Mouse (Mus musculus): ENCODE measurements at regions not wholly inside any gene's neighbourhood (a gene's known extent, or its start where the extent isn't known, plus 50 kb on each side); places are given as distances from the start of the nearest gene placed in this dataset.
"Not testable (repeated sequence)": the region's sequence is repeated elsewhere in the genome, so short reads cannot be mapped to it uniquely, and the experiment has no call there.

DNA sequence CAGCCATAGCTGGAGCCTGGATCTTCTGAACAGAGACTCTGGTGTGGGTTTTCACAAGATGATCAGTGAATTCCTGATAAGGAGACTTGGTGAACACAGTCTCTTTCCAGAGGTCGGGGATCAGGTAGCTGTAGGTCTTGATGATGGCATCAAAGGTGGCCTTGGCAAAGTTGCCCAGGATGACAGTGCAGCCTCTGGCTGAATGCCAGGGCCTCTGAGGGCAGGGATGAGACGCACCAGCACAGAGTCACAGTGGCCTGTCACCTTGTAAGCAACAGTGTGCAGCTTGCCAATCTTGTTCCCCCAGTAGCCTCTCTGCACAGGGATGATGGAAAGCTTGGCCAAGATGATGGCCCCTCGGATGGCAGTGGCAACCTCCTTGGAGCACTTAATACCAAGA, 95.9 kb upstream of the Ipo5 start:
- not testable (repeated sequence) for TF ChIP-seq CTCF (IDR thresholded peaks at IDR 0.05; ENCODE audit: low read depth, low read length); POLR2A (IDR thresholded peaks at IDR 0.05; ENCODE audit: extremely low read depth, insufficient read depth, low read length)

Measured in liver, adult 2 months (tissue).